Mouse (Mus musculus) testis, postnatal 10 days (tissue): ENCODE results near the gene Sema4f.

ENCODE experiments used
- DNase-seq: peaks from one replicate; pipeline ENCODE4 v3.0.0; 2021; ENCODE audit warnings: low spot score

Gene Sema4f

DNA sequence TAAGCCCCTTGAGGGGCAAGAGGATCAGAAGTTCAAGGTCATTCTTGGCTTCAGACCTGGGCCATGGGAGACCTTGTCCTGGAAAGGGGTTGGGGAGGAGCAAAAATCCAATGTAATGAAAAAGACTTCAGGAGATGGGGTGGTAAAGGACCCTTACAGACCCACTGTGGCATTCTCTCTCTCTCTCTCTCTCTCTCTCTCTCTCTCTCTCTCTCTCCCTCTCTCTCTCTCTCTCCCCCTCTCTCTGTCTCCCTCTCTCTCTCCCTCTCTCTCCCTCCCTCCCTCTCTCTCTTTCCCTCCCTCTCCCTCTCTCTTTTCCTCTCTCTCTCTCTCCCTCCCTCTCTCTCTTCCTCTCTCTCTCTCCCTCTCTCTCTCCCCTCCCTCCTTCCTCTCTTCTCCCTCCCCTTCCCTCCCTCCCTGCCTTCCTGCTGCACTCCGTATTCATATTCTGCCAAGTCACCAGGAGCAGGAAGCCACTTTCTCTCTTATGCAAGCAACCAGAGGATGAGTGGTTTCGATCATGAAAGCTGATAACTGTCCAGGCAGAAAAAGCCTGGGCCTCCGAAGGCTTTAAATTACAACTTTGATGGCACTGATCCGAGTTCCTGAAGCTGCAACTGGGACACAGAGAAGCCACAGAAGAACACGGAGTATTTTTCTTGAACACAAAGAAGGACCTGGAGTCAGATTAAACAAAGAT, 67.8 kb downstream of the Sema4f start:
- no peak for DNase-seq

DNA sequence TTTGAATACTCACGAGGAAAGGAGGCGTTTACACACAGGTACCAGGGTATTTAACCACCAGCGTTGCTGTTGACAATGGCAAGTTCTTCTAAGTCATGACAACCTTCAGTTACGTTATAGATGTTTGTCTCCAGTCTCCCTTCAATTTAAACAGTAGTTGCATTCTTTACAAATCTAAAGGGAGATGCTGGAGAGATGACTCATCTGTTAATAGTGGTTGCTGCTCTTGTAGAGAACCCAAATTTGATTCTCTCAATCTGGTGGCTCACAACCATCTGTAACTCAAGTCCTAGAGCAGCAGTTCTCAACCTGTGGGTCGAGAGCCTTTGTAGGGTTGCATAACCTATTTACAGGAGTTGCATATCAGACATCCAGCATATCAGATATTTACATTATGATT, 71.1 kb downstream of the Sema4f start:
- no peak for DNase-seq

DNA sequence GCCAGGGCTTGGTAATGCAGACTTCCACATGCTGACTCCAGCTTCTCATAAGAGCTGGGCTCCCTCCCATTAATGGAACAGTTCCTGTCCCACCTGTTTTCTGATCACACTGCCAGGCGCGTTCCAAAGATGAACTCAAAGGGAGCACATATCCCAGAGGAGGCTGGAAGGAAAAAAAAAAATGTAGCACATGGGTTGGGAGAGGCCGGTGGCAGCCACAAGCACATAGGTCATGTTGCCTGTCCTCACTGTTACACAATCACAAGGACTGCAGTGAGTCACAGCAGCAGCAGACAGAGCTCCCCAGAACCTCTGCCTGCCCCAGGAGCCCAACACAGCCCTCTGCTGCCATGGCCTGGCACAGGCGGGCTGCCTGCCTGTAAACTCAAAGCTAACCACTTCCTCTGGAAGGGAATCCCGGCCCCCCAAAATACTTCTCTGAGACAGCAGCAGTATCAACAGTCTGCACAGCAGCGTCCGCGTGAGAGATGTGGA, 76.1 kb downstream of the Sema4f start:
- DNase-seq = no peak

DNA sequence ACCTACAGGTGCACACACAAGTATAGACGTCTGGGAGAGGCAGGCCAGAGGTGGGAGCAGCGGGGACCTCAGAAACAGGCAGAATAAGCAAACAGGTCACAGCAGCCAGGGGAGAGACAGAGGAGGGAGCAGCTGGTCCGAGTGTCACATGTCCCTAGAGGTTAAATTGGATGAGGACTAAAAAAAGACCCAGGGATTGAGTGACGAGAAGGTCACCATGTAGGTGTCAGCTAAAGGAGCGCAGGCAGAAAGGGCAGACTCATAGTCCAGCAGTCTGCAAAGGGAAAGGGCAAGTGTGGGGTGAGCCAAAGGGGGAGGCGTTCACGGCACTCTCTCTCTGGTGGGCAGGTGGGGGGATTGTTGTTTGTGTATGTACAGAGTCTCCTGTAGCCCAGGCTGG, 77.1 kb downstream of the Sema4f start:
- DNase-seq = no peak

DNA sequence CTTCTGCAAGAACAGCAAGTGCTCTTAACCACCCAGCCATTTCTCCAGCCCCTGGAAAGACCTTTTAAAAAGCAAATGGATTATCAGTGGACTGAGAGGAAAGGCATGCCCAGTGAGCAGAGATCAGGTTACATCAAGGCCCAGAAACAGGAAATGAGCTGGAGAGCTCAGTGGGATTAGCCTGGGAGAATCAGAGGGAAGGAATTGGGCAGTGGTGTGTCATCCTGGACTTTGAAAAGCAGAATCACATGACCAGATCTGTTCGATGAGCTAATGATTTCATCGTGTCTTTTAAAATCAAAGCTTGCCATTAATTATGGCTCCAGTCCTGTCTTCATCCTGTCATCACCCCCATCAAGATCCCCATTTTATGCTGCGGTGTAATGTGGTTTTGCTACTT, 77.5 kb downstream of the Sema4f start:
- no peak for DNase-seq
